Mouse (Mus musculus): ENCODE data around the gene Artn. TPM values are rescaled to one million over a fixed set of nuclear protein-coding genes. Genes with fewer than 3 reads are reported as not detected.

Gene Artn
- total RNA-seq, 1 experiment from 2014 or later: 0.41 TPM

DNA sequence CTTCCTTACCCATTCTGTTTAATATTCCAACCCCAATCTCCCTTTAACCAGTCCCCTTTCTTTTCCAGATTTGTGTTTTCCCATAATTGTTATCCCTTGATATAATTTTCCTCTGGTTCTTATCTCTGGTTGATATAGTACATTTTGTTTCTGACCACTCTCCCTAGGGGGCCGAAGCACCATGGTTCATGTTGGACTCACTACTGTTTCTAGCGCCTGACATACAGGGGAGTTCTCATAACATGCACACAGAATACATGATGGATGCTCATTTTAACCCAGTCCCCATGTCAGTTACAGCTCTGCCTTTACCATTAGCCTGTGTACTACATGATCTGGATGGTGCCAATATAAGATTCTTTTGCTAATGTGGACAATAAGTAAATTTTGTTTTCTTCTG, 41.6 kb downstream of the Artn start:
- DNase-seq: no peak

DNA sequence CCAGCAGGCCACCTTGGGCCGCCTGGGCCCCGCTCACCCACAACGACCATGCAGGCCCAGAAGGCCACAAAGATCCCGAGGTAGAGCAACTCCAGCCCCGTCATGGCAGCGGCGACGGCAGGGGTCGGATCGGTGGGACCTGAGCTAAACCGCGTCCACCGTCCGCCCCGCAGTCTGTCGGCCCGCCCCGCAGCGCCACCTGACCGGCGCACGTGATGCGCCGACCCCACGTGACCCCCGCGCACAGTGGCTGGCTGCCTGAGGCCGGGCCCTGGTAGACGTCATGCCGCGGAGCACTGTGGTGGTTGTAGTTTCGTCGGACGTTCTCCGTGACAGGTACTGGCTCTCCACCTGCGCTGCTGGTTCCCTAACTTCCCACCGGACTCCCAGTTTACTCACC, 42.4 kb downstream of the Artn start, which contains the start of gene Atp6v0b:
Gene Atp6v0b, minus strand, starts transcription at position 201 of the 400 bp plus-strand sequence.
- DNase-seq: peak; percentile 97

DNA sequence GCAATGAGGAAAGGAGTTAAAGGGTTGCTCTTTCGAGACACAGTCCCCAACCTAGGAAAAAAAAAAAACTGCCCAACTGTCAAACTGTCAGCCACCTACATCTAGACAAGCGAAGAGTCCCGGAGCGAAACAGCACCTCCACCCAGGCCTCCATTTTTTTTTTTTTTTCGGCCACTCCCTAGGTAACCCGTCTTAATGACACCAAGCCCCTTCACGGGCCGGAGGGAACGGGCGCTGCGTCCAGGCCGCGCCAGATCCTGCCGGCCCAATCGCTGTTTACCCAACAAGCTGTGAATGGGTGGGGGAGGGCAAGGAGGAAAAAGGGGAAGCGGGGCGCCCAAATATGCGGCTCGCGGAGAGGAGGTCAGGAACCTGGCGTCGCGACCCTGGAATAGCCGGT, 42.9 kb downstream of the Artn start:
- DNase-seq: peak; percentile 36

DNA sequence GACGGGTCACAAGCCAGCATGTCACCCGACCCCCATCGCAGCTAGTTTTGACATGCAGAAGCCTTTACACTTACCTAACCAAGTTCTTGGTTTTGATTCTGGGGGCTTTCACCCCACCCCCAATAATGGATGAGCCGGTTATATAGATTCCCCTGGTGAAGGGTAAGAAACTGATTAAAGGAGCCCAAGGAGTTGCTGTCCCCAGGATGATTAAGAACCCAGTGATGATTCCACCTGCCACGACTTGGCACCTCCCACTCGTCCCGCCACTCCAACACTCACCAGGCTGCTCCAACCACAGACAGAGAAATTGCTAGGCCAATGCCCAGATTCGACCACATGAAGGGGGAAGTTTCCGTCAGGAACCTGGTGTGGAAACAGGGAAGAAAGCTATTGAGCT, 43.6 kb downstream of the Artn start:
- no peak for DNase-seq

DNA sequence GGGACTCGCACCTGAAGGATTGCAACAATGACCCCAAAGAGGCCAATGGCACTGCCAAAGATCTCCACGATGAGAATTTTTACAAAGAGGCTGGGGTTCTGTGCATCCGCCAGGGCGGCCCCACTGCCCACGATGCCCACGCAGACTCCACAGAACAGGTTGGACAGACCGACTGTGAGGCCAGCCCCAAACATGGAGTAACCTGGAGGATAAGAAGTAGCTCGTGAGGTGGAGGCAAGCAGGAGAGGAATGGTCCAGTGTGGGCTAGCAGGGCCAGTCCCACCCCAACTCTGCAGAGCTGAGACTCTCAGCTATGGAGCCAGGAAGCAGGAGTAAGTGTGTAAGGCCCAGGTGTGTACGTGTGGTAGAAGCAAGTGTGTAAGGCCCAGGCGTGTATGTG, 44.5 kb downstream of the Artn start:
- no peak for DNase-seq

DNA sequence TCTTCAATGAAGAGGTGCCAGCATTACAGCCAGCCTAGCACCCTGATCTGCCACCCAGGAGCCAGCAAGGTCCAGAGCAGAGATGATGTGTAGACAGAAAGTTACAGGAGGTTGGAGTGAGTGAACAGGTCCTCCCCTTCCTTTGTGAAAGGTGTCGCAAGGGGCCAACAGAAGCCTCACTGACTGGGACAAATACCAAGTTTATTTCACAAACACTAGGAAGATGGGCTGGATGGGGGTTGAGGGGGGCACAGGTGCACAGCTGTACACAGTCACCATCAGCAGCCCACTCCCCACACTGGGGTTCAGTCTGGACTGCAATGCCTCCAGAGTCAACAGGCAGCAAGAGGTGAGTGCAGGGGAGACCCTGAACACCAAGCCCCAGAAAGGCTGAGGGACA, 45.4 kb downstream of the Artn start:
- DNase-seq: no peak

DNA sequence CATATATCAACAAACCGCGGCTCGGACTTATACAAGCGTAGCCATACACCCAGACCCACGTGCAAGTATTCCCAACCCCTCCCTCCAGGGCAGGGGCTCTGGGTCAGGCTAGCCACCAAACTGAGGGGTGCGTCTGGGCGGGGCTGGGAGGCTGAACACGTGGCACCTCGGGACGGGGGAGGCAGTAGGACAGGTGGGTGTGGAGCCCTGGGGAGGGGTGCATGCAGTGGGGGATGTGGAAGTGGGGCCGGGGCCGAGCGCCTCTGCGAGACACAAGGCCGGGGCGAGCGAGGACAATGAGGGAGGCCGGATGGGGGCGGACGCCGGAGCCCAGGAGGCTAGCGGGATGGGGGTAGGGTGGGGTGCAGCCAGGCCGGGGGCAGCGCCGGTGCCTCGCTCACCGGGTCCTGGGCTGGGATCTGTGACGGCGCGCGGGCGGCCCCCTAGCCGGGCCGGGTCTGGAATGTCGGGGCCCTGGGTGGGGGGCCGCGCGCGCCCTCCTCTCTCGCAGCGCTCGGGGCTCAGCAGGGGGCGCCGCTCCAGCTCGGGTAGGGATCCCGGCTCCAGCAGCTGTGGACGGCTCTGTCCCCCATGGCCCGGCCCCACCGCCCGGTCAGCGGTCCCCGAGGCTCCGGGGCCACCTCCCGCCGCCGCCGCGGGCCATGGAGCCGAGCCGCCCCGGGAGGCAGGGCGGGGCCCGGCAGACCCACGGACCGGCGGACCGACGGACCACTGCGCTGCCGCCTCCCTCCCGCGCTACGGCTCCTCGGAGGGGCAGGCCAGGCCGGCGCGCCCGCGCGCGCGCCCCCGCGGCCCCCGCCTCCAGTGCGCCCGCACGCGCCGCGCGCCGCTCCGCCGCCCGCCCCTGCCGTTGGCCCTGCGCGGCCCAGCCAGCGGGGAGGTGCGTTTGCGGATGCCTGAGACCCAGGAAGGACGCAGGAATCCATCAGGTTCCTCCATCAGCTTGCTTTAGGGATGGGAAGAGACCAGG, 46.6 kb downstream of the Artn start, which contains the start of gene B4galt2:
Gene B4galt2, minus strand, starts transcription at position 787 of the 991 bp plus-strand sequence.
- peak; percentile 82 for DNase-seq

DNA sequence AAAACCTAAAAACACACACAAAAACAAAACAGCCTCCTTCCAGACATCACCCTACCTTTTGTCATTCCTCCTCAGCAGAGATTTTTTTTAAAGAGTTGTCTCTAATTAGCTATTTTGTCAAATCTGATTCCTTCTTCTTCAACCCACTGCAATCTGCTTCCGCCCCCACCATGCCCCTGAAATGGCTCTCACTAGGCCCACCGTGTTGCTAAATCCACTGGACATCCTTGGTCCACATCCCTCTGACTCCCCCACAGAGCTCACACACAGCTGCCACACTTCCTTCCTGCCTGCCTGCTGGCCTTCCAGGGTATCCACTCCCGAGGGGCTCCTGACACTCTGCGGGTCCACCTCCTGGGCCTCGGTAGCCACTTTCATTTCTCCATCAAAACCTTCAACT, 50.9 kb downstream of the Artn start:
- no peak for DNase-seq

DNA sequence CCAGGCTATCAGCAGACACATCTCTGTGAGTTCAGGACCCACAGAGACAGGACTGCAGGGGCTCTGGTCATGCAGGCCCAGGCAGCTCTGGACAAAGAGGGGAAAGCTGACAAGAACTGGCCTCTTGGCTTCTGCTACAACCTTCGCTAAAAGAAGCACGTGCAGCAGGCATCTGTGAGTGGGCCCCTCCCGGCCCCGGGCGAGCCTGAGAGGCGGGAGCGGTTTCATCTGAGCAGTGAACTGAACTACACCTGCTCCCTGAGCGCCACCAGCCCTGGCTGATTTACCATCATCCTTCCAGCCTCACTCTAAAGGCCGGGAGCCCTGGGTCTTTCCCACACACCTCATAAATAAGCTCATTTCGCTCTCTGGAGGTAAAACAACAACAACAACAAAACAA, 51.3 kb downstream of the Artn start:
- no peak for DNase-seq

Other genes starting within 250 kb of the Artn start
- 21.4 and 27.5 TPM in 2 replicates for gene Dmap1, start 247.5 kb downstream of the Artn start, total RNA-seq (2021)
- gene Gm12845, start 205.4 kb downstream of the Artn start, total RNA-seq (2021): not detected in 2 replicates
- gene Klf17, start 164.1 kb downstream of the Artn start, total RNA-seq (2021): not detected in 2 replicates
- 9.4 and 10.3 TPM in 2 replicates for gene Slc6a9, start 95.3 kb downstream of the Artn start, total RNA-seq (2021)
- gene Ccdc24, start 57.2 kb downstream of the Artn start, total RNA-seq (2021): 0.71 and 0.78 TPM in 2 replicates
- gene B4galt2, start 46.3 kb downstream of the Artn start, total RNA-seq (2021): 12.6 and 15.1 TPM in 2 replicates
- gene Atp6v0b, start 42.4 kb downstream of the Artn start, total RNA-seq (2021): 167 and 172 TPM in 2 replicates
- gene Dph2, start 37.7 kb downstream of the Artn start, total RNA-seq (2021): 10.2 and 10.7 TPM in 2 replicates
- 43.8 and 46.6 TPM in 2 replicates for gene Ipo13, start 14.8 kb downstream of the Artn start, total RNA-seq (2021)
- gene St3gal3, start 205.2 kb upstream of the Artn start, total RNA-seq (2021): 28.9 and 34.1 TPM in 2 replicates

Data from adrenal gland, postnatal 14 days (tissue).